Mouse (Mus musculus): ENCODE measurements at regions not wholly inside any gene's neighbourhood (a gene's known extent, or its start where the extent isn't known, plus 50 kb on each side); places are given as distances from the start of the nearest gene placed in this dataset.

DNA sequence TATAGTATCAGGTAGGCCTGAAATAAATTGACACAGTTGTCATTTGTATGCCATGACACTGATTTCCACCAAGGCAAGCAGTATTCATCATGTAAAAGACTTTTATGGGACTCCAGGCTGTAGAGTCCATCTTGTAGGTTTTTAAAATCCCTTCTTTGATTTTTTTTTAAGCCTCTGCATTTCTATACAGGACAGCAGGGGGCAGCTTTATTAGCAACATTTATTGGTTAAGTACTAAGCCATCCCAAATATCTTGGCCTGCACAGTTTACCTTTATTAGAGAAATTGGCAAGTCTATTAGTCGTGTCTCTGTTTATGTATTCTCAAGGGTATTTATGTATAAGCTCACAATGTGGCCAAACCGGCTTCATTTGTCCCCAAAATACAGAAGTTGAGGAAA, 125.6 kb upstream of the Med14 start:
- 43% methylated on average over 2 of the region's 2 CpGs for WGBS
- Histone ChIP-seq H3K9ac (no peak overlapping the region), H3K4me2 (no peak overlapping the region; the same call in 1 of the 2 replicates), H3K27ac (replicated peaks) (peak overlapping the region; percentile 78), H3K4me1 (replicated peaks) (no peaks in the 10 kb centered on the region), H3K27me3 (no peaks in the 10 kb centered on the region), H3K4me3 (no peak overlapping the region), H3K36me3 (no peaks in the 10 kb centered on the region), H3K9me3 (no peaks in the 10 kb centered on the region)
- ATAC-seq (ENCODE audit: low FRiP score, low read depth) = no peak

DNA sequence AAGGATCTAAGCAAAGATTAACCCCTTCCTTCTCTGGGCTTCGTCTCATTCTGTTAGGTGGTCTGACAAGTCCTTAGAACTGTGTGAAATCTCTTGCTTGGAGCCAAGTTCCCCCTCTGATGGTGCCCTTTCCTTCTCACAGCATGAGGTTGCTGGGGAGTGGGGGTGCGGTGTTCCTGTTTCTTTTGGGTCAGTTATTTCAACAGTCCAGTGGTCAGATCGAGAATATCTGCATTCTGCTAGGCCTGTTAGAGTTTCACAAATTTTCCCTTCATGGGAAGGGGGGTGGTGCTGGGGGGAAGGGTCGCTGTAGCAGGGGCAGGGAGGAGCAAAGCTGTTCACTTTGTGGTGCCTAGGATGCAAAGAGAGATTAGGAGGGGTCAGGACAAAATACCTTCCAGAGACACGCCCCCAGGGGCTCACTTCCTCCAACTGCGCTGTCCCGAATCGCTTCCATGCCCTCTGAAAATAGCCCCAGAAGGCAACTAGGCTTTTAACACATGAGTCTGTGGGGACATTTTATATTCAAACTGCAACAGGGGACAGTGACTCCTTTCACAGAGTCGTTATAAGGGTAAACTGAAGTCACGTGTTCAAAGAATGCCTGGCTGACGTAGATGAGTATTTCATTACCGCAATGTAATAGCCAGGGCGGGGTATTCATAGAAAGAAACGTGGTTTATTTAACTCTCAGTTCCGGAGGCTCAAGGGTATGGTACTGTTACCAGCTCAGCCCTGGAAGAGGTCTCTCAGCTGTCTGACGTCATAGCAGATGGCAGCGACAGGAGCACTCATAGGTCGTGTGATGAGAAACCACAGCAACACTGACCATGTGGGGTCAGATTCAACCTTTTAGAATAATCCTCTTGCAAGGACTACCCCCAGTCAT, 124.5 kb upstream of the Med14 start:
- H3K36me3 ChIP-seq = no peaks in the 10 kb centered on the region
- WGBS = 24% methylated on average over 18 of the region's 18 CpGs
- H3K4me3 ChIP-seq = no peak overlapping the region
- no peak overlapping the region for H3K27ac ChIP-seq (replicated peaks)
- peak; percentile 44; the same call in 1 of the 2 replicates for ATAC-seq (ENCODE audit: low FRiP score, low read depth)
- H3K27me3 ChIP-seq = no peaks in the 10 kb centered on the region
- H3K4me1 ChIP-seq (replicated peaks) = no peaks in the 10 kb centered on the region
- H3K4me2 ChIP-seq = peak overlapping the region; percentile 33
- H3K9me3 ChIP-seq = no peaks in the 10 kb centered on the region
- no peak overlapping the region for H3K9ac ChIP-seq

DNA sequence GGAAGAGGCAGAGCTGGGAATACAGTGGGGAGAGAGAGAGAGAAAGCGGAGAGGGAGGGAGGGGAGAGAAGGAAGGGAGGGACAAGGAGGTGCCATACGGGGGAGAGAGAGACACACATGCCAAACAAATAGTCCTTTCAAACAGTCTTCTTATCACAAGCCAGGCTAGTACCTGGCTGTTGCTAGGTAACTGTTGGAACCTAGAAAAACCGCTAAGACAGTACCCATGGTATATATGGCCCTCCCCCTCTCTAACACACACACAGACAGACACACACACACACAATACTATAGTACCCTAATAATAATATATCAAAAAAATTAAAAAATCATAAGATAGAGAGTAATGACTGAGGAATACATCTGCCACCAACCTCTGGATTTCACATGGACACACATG, 117.4 kb upstream of the Med14 start:
- 41% methylated on average over 3 of the region's 3 CpGs for WGBS
- H3K9me3 ChIP-seq = no peaks in the 10 kb centered on the region
- H3K4me3 ChIP-seq = no peak overlapping the region
- peak; percentile 49; the same call in 1 of the 2 replicates for ATAC-seq (ENCODE audit: low FRiP score, low read depth)
- no peaks in the 10 kb centered on the region for H3K4me1 ChIP-seq (replicated peaks)
- no peak overlapping the region for H3K27ac ChIP-seq (replicated peaks)
- H3K4me2 ChIP-seq = no peak overlapping the region
- H3K27me3 ChIP-seq = no peaks in the 10 kb centered on the region
- H3K36me3 ChIP-seq = no peaks in the 10 kb centered on the region
- H3K9ac ChIP-seq = no peak overlapping the region

DNA sequence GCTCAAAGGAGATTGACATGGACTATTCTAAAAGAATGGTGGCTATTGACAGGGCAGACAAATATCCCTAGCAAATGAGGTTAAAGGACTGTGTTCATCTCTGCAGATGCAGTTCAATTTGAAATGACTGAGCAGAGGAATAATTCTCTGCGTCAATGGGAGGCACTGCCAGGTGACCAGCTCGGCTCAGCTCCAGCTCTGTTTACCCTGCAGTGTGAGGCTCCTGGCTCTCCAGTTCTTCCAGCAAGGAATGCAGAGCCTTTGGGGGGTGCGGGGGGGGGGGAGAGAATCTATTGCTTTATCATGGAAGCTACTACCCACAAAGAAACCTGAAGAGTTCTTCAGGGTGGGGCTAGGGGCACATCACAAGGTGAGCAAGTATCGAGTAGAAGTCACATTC, 115.6 kb upstream of the Med14 start:
- no peak for ATAC-seq (ENCODE audit: low FRiP score, low read depth)
- H3K36me3 ChIP-seq = no peaks in the 10 kb centered on the region
- no peak overlapping the region for H3K4me3 ChIP-seq
- H3K4me1 ChIP-seq (replicated peaks) = no peaks in the 10 kb centered on the region
- no peak overlapping the region for H3K4me2 ChIP-seq
- H3K9ac ChIP-seq = no peak overlapping the region
- WGBS = 44% methylated on average over 4 of the region's 4 CpGs
- no peaks in the 10 kb centered on the region for H3K27me3 ChIP-seq
- no peaks in the 10 kb centered on the region for H3K9me3 ChIP-seq
- no peak overlapping the region for H3K27ac ChIP-seq (replicated peaks)

DNA sequence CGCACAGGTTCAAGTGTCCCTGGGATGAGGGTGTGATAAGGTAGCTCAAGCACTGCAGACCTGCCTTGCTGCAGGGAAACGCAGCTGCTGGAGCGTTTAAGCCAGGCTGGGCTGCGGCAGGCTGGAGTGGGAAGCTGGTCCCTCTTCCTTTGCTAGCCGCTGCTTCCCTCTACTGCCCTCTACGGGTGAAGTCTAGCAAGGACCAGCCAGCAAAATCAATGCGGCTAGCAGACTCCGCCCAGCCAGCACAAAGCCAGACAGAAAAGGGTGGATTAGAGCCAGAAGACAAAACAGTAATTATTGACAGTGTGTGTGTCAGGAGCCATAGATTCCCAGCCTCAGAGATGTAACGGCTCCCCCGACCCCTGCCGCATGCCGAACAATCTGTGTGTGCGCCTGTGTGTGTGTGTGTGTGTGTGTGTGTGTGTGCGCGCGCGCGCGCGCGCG, 111.8 kb upstream of the Med14 start:
- Histone ChIP-seq H3K9ac (peak overlapping the region; percentile 42), H3K4me1 (replicated peaks) (no peaks in the 10 kb centered on the region), H3K4me3 (peak overlapping the region; percentile 36), H3K27me3 (no peaks in the 10 kb centered on the region), H3K4me2 (peak overlapping the region; percentile 53), H3K36me3 (no peaks in the 10 kb centered on the region), H3K27ac (replicated peaks) (peak overlapping the region; percentile 92), H3K9me3 (no peaks in the 10 kb centered on the region)
- 31% methylated on average over 22 of the region's 22 CpGs for WGBS
- ATAC-seq (ENCODE audit: low FRiP score, low read depth) = peak; percentile 92

DNA sequence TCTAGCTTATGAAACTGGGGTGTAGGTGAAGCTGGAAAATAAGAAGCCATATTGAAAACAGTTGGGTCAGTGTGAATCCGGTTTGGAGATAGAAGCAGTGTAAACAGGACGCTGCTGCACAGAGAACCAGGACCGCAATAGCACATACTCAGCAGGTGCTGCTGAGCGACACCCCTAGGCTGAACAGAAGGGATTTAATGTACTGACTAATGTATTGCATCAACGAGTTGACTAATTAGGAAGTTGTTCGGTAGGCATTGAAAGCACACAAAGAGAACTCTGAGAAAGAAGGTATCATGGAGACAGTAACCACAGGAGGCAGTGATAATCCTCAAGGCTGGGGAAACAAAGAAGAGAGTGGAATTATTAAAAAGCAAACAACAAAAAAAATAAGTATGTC, 111.4 kb upstream of the Med14 start:
- Histone ChIP-seq H3K4me1 (replicated peaks) (no peaks in the 10 kb centered on the region), H3K27ac (replicated peaks) (peak overlapping the region; percentile 92)
- WGBS = 27% methylated on average over 6 of the region's 6 CpGs

DNA sequence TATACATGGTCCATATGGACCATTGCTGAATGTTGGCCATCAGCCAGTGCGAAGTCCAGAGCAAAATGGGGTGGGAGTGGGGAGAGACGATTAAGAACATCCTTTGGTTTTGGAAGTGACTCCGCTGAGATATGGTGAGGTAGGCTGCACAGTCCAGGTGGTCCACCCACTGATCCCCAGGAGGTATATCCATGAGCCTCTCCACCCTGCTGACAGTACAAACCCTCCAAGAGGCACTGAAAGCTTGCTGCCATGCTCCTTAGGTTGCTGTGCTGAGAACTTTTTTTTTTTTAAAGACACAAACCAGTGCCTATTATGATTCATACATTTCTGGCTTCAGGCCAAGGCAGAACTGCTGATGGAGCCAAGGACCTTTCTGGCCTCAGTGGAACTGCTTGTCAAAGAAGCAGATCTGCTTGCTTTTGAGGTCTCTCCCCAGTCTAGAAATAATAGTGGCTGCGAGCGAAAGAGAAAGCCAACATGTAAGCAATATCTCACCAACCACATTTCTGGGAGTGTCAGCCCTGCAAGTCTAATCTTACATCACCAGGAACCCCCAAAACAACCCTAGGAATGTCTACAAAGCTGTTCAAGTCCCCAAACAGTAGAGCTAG, 105.1 kb upstream of the Med14 start:
- Histone ChIP-seq H3K27me3 (no peaks in the 10 kb centered on the region), H3K4me2 (no peak overlapping the region), H3K4me1 (replicated peaks) (no peaks in the 10 kb centered on the region), H3K36me3 (no peaks in the 10 kb centered on the region), H3K9ac (no peak overlapping the region), H3K27ac (replicated peaks) (no peak overlapping the region), H3K4me3 (no peak overlapping the region), H3K9me3 (no peaks in the 10 kb centered on the region)
- no peak for ATAC-seq (ENCODE audit: low FRiP score, low read depth)
- 94% methylated on average over 5 of the region's 5 CpGs for WGBS

More for the DNA sequence above, 111.4 kb upstream of the Med14 start:
- H3K36me3 ChIP-seq = no peaks in the 10 kb centered on the region
- H3K27me3 ChIP-seq = no peaks in the 10 kb centered on the region
- H3K9me3 ChIP-seq = no peaks in the 10 kb centered on the region
- H3K9ac ChIP-seq = peak overlapping the region; percentile 42
- peak; percentile 35; the same call in 1 of the 2 replicates for ATAC-seq (ENCODE audit: low FRiP score, low read depth)
- peak overlapping the region; percentile 53 for H3K4me2 ChIP-seq
- peak overlapping the region; percentile 36 for H3K4me3 ChIP-seq

DNA sequence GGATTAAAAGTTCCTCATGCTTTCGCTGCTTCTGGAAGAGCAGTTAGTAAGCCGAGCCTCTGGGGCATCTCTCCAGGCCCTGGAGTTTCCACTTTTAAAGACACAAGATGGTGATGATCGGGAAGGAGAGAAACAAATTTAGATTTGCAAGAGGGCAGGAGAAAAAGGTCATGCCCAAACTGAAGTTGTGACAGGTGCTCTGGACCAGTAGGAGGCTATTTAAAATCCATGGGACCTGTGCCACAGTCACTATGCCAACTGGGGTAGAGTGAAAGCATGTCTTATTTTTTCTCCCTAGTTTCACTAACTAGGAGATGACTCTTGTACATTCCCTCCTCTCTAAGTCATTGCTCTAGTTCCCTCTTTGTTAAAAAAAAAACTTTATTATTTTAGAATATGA, 104.3 kb upstream of the Med14 start:
- H3K9me3 ChIP-seq = no peaks in the 10 kb centered on the region
- no peak overlapping the region for H3K4me2 ChIP-seq
- no peak overlapping the region for H3K9ac ChIP-seq
- H3K4me3 ChIP-seq = no peak overlapping the region
- H3K36me3 ChIP-seq = no peaks in the 10 kb centered on the region
- no peaks in the 10 kb centered on the region for H3K27me3 ChIP-seq
- no peak for ATAC-seq (ENCODE audit: low FRiP score, low read depth)
- 95% methylated on average over 3 of the region's 3 CpGs for WGBS
- H3K27ac ChIP-seq (replicated peaks) = no peak overlapping the region
- H3K4me1 ChIP-seq (replicated peaks) = no peaks in the 10 kb centered on the region

DNA sequence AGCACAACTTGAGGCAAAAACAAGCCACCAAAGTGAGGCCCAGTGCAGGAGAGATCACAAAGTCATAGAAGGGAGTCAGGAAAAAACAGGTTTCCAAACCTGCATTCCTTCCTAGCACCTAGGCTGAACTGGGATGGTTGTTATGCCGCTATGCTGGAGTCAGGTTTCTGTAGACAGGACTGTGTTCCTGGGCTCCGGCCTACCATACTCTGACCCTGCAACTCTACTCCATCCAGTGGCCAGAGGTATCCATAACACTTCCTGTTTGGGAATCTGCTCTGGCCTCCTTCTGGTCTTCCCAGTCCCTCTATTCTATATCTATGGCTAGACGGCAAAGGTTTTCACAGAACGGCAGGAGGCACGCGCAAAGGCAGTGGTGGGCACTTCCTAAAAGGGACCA, 98.3 kb upstream of the Med14 start:
- WGBS = 71% methylated on average over 6 of the region's 6 CpGs
- no peak overlapping the region for H3K9ac ChIP-seq
- H3K27me3 ChIP-seq = no peaks in the 10 kb centered on the region
- H3K36me3 ChIP-seq = no peaks in the 10 kb centered on the region
- H3K9me3 ChIP-seq = no peaks in the 10 kb centered on the region
- no peak overlapping the region for H3K4me3 ChIP-seq
- no peak overlapping the region for H3K27ac ChIP-seq (replicated peaks)
- ATAC-seq (ENCODE audit: low FRiP score, low read depth) = no peak
- H3K4me2 ChIP-seq = no peak overlapping the region
- H3K4me1 ChIP-seq (replicated peaks) = peaks cover 4% of the 10 kb centered on the region

DNA sequence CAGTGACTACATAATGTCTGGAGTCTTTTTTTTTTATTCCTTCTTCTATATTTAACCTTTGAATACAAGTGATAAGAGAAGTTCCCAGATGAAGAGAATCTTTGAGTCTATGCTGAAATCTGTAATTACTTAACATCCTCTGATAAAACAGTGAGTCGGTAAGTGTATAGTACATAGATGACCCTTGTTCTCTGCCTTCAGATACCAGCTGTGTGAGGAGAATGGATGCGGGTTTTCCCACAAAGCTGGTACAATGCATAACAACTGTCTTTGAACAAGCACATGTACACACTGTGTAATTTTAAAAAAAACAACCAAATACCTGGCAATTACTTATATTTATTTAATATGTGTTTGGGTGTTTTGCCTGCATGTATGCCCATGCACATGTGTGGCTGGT, 96.9 kb upstream of the Med14 start:
- Histone ChIP-seq H3K9me3 (no peaks in the 10 kb centered on the region), H3K9ac (no peak overlapping the region), H3K4me2 (peak overlapping the region; percentile 48), H3K36me3 (no peaks in the 10 kb centered on the region), H3K27me3 (no peaks in the 10 kb centered on the region), H3K4me3 (no peak overlapping the region), H3K4me1 (replicated peaks) (peaks cover 4% of the 10 kb centered on the region), H3K27ac (replicated peaks) (peak overlapping the region; percentile 89)
- ATAC-seq (ENCODE audit: low FRiP score, low read depth) = peak; percentile 52; the same call in 1 of the 2 replicates
- 34% methylated on average over 2 of the region's 2 CpGs for WGBS

DNA sequence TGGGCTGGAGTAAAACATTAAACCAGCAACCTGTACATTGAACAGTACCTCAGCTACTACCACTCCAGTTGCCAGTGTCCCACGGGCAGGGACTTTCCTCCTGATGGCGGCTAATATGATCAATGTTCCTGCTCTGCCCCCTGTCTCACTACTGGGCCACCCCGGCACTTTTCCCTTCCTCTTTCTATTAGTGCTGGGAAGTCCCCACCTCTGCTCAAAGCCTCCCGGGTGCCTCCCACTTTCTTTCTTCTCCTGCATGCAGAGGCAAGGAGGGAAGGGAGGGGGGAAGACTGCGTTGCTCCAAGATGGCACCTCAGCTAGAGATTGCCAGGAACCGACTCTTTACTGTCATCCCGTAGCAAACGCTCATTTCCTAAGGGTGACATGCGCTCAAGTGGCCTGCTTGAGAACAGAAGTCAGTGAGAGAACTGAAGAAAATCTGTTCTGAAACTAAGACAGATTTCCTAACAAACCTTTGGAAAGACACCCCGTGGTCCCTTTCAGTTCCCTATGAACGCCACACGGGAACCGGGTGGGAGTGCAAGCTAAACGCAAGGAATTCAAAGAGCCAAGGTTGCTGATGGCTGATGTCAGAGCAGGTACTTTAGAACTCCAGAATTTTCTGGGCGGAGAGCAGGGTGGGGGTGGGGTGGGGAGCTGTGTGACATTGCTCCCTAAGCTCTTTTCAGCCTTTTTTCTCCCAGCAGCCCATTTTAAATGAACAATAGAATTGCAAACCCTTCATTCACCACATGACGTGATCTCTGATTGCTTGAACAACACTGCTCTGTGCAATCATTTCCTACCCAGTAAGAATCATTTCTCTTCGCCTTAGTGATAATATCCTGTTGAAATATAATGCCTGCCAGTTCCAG, 96.2 kb upstream of the Med14 start:
- H3K4me2 ChIP-seq = peak overlapping the region; percentile 48
- WGBS = 22% methylated on average over 17 of the region's 17 CpGs
- H3K27me3 ChIP-seq = no peaks in the 10 kb centered on the region
- H3K9me3 ChIP-seq = no peaks in the 10 kb centered on the region
- peak overlapping the region; percentile 23 for H3K4me3 ChIP-seq
- no peaks in the 10 kb centered on the region for H3K36me3 ChIP-seq
- ATAC-seq (ENCODE audit: low FRiP score, low read depth) = peak; percentile 85
- peaks cover 4% of the 10 kb centered on the region for H3K4me1 ChIP-seq (replicated peaks)
- H3K9ac ChIP-seq = peak overlapping the region; percentile 31; the same call in 1 of the 2 replicates
- H3K27ac ChIP-seq (replicated peaks) = peak overlapping the region; percentile 89

Measured in hindbrain, embryonic 15.5 days (tissue).